Mouse (Mus musculus) gastrocnemius, postnatal 14 days (tissue): ENCODE measurements at regions not wholly inside any gene's neighbourhood (a gene's known extent, or its start where the extent isn't known, plus 50 kb on each side); places are given as distances from the start of the nearest gene placed in this dataset.

Experiments
- DNase-seq: peaks from one replicate; pipeline ENCODE4 v3.0.0; 2021; ENCODE audit warnings: mixed read lengths
- intact Hi-C: fragments of 180-260 bp; cut with DNase I; formaldehyde crosslinking; loops from one replicate; pipeline ENCODE4 v1.15.1; 2025; ENCODE audit warnings: low total_unique reads
- microRNA-seq, 2 experiments: library from miRNA; unstranded; fragments of <30 nt; microRNA quantifications; one replicate each; pipeline ENCODE4 v1.2.0; 2021

DNA sequence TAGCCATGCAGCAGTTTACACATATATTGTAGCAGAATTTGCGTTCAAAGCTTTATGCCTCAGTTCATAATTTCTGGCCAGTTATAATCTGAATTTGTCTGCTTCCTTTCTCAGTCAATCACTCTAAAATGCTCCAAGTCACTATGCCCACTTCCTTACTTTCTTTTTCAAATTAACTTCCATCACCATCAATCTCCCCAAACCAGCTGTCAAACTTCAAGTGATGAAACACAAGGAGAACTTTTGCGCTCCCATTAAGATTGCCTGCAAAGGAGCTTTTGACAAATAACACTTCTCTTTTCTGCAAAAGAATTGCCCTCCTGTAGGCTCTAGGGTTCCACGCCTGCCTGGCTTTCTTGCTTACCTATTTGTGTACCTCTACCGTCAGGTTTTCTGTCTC is 50.6 kb upstream of the Pou1f1 start:
- no peak for DNase-seq
- intact Hi-C loops, result loop anchor here (10.0 kb wide), 1 partner anchor 565 kb away; no protein-coding TSS in a partner anchor

Small RNA genes in the stretch of these regions (microRNA-seq; reads per million reads assigned to microRNA genes)
- 0 reads per million in 2 experiments for gene Gm23659
